Mouse (Mus musculus): Measurements from ENCODE around the gene Dmrt1.

Gene Dmrt1

DNA sequence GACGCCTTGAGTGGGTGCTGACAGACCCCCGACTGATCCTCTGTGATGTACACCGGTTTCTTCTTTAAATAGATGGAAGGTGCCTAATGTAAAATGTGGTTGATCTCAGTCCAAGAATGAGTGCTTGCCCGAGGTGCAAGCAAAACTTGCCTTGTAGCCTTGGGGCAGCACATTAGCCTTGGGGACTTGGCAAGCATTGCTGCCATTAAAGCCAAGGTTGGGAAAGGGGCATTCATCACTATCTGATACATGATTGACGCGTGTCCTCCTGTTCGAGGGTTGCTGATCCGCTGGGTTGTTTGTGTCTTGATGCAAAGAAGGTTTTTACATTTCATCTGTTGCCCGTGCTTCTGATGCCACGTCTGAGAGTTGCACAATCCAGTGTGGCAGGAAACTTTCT is 69.0 kb downstream of the Dmrt1 start:
- no peak for DNase-seq

DNA sequence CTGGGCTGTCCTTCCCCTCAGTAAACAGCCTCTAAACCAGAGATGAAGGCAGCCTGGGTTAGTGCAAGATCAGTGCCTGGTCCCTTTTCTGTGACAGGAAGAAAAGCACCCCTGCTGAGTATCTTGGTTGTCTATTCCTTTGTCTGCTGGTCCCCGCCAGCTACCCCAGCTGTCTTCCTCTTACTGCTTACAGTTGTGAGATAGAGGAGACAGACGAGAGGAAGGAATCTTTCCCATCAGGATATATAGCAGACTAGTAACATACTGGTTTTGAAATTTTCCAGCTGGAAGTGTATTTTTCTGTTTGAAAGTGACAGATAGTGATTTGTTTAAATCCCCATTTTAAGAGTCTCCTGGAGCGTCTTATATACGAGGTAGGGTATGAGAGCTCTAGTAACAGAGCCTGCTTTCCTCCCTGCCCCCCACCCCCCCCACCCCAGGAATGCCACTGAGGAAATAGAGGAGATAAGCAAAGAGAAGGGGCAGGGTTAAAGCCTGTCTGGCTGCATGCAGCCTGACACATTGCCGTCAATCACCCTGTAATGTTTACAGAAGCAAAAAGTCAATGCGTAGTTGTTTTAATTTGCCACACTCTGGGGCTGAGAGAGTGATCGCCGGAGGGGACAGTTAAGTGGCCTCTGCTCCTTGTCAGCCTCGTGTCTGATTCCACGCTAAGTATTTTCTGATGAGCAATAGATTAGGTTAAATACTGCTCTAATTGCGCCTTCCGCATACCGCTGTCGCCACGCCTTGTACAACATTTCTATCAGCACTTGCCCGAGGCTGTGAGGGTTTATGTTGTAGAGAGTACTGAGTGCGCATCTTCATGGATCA is 69.8 kb downstream of the Dmrt1 start:
- no peak for DNase-seq

DNA sequence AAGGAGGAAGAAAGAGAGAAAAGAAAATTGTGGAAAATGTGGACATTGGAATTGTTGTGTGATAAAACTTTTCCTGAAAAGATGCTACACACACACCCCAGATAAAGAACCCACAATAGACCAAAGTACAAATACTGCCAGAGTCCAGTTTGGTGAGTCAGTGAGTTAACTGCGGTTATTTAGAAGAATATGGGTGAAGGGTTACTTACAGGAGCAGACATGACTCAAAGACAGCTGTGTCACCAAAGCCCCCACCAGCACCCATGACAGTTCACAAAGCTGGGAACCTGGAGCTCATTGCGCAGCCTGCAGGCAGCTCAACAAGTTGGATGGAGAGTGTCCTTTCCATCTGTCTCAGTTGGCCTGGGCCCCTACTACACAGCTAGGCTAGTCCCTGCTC is 72.9 kb downstream of the Dmrt1 start:
- no peak for DNase-seq

DNA sequence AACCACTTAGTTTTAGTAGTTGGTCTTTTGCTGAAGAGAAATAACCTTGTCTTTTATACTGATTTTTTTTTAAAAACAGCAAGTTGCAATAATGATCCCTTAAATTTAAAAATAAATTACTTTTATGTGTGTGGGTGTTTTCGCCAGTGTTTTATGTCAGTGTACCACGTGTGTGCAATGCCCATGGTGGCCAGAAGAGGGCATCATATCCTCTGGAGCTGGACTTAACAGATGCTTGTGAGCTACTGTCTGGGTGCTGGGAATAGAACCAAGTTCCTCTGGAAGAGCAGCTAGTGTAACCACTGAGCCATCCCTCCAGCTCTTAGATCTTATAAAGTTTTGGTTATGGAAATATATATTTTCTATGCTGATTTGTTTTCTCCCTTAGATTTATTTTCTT is 74.0 kb downstream of the Dmrt1 start:
- no peak for DNase-seq

GRCm38 (mm10) chr19:25597717-25598232 is 92.4 kb downstream of the Dmrt1 start:
- no peak for DNase-seq

DNA sequence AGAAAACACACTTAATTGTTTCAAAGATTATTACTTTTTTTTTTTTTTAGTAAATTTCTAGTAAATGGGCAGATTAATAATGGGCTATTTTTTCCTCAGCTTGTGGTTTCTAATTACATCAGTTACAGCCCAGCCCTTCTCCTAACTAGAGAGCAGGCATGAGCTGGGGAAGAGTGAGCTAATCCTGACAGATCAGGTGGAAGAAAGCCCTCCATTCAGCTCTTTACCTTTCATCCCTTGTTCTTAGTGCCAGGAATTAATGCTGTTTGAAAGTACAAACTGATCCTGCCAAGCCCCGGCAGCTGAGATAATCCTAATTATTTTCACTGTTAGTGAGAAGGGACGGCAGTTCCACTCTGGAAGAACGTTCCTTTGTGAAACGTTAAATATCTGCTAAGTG is 93.2 kb downstream of the Dmrt1 start:
- DNase-seq, result no peak

DNA sequence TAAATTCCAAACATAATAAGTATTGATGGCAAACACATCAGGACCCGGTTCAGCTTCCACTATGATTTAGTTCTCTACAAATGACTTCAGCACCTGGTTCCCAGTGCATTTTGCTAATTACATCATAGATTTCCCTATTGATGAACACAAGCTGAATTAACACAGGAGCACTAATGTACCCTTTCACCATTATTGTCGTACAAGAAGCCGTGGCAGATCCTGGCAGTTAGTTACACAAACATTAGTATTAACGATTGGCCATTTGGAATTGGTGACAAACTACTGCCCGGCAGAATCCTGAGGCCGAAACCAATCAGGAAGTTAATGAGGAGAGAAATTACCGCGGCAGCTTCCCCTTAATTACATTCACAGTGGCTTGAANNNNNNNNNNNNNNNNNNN is 96.5 kb downstream of the Dmrt1 start:
- no peak for DNase-seq

GRCm38 (mm10) chr19:25607461-25608205 is 102.2 kb downstream of the Dmrt1 start:
- no peak for DNase-seq

DNA sequence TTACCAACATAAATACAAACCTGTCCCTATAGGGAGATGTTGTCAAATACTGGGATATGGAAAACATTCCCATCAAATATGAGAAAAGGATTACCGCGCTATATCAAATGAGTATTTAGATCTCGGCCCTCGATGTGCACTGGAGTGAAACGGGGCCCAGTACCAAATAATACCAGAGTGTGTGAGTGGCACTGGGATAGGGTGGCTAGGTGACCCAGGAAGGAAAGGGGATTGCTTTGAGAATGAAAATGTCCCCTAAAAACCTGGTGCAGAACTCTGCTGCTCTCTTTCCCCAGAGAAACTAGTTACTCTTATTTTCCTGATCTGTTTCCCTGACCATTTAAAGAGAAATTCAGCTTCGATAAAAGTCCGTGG is 102.8 kb downstream of the Dmrt1 start:
- DNase-seq, result no peak

DNA sequence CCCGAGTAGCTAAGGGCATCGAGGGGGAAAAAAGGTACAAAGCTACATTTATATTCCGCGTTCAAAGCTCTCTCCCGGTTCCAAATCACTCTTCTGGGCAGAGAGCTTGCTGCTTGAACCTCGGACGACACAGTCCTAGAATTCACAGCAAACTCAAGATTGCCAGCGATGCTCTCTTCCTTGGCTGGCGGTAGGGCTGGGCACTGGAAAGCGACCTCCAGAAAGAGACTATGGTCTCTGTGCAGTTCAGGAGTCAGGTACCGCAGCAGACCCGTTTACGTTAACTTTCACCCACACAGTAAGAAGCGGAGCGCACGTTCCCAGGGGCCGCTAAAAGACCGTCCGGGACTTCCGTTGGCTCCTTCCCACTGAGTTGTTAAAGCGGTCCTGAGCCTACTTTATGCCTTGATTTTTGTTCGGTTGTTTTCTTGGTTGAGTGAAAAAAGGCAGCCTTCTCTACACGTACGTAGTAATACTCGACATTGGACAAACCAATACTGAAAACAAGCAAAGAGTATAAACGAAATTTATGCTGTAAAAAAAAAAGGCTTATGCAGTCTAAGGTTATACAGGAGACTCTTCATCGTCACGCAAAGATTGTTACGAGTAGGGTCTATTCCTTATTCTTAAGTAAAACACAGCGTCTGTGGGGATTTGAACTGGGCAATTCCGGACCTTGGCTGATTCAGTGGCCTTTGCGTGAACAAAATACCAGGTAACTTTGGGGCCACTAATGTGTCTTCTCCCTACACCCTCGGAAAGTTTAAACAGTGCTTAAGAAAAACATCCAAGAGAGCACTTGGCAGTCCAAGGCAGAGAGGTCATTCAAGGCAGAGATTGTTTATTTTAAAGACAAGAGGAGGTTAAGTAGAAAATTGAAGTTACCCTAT is 103.8 kb downstream of the Dmrt1 start:
- DNase-seq, result no peak

- DNase-seq, result no peak
Observed at GRCm38 (mm10) chr19:25610015-25610410, 104.6 kb downstream of the Dmrt1 start, which contains the start of gene Dmrt3. Gene Dmrt3 (plus strand): TSS chr19:25610301.

DNA sequence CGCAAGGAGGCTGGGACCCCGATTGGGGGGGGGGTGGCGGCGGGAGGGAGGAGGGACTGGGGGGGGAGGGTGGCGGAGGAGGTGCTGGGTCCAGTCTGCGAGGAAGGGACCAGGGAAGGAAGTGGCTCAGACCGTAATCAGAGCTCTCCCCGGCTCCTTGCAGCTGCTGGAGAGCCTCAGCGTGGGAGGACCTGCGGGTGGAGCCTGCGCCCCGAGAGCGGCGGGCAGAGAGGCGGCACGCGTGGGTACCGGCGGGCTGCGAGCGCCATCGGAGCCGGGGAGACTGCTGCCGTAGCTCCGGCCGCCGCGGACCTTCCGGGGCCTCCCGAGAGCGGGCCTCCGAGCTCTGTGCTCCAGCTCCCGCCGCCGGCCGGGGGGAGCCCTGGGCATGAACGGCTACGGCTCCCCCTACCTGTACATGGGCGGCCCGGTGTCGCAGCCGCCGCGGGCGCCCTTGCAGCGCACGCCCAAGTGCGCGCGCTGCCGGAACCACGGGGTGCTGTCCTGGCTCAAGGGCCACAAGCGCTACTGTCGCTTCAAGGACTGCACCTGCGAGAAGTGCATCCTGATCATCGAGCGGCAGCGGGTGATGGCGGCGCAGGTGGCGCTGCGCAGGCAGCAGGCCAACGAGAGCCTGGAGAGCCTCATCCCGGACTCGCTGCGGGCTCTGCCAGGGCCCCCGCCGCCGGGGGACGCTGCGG is 105.1 kb downstream of the Dmrt1 start:
- DNase-seq, result no peak

- no peak for DNase-seq
Observed at GRCm38 (mm10) chr19:25611116-25611515, 105.7 kb downstream of the Dmrt1 start.

- no peak for DNase-seq
Observed at GRCm38 (mm10) chr19:25611876-25612805, 106.7 kb downstream of the Dmrt1 start.

GRCm38 (mm10) chr19:25612806-25613295 is 107.4 kb downstream of the Dmrt1 start:
- DNase-seq, result no peak

DNA sequence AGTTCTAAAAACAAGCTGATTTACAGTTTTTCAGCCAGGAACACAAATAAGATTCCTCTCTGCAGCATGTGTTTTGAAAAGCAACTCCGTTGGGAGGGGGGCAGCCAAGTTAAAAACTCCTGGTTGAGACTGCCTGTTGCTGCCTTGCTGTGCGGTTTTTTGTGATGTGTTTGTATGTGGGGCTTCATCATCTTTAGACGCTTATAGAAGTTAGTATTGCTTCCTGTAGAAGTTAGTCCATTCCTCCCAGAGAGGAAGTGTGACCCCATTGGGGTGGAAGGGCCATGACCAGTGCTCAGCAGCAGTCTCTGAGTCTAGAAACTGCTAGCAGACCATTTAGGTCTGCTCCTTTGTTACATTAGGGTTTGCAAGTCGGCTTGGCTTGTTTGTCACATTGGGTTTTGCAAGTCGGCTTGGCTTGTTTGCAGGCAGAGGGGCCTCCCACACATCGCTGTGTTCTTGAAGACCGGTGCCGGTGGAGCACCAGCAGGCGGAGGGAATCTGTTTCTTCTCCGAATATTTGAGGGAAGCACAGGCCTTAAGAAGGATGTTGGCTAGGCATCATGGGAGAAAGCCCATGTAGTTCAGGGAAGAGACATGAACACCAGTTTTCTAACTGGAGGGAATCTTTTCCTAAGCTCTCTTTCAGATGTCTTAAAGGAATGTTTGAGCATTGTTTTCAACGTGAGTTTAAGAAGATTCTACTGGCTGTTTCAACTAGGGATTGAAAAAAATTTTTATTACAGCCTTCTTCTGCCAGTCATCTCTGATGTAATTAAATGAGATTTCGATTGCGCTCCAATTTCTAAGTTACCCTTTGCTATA is 108.3 kb downstream of the Dmrt1 start:
- DNase-seq, result no peak

DNA sequence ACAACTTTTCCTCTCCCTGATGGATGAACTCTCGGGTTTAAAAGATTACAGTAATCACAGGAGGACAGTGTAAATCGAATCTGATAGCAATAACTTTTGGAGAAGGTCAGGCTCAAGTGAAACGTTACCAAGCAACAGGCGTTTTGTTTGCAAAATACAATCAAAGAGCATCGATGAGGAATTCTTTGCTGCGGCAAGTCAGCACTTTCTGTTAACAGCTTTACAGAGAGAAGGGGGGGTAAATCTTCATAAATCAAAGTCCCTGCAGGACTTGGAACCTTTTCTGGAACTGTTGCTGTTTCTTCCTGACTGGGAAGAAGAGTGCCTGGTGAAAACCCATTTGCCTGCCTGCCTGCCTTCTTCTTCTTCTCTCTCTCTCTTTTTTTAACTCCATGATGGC is 110.5 kb downstream of the Dmrt1 start:
- DNase-seq, result no peak

DNA sequence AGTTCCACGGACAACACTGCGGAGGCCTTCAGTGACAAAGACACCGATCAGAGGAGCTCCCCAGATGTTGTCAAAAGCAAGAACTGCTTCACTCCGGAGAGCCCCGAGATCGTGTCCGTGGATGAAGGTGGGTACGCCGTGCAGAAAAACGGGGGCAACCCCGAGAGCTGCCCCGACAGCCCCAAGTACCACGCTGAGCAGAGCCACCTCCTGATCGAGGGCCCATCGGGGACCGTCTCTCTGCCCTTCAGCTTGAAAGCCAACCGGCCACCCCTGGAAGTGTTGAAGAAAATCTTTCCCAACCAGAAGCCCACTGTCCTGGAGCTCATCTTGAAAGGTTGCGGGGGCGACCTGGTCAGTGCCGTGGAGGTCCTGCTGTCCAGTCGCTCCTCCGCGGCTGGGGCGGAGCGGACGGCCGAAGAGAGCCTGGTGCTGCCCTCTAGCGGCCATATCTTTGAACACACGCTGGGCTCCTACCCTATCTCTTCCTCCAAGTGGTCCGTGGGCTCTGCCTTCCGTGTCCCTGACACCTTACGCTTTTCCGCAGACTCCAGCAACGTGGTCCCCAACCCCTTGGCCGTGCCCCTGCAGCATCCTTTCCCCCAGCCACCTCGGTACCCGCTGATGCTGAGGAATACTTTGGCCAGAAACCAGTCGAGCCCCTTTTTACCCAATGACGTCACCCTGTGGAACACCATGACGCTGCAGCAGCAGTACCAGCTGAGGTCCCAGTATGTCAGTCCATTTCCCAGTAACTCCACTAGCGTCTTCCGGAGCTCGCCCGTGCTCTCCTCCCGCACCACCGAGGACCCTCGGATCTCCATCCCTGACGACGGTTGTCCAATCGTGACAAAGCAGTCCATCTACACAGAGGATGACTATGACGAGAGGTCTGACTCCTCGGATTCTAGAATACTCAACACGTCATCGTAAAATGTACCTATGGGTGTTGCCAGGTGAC is 117.2 kb downstream of the Dmrt1 start:
- peak; percentile 38 to 69 for DNase-seq

- DNase-seq, result peak in 1 of 2 experiments; percentile 58
Observed at GRCm38 (mm10) chr19:25628490-25628889, 123.1 kb downstream of the Dmrt1 start.

Data from kidney, adult 8-10 months (tissue).